Mouse (Mus musculus) monocyte, adult 2 months (primary cell): ENCODE data around the gene Naip2.
A peak's percentile ranks its signal among the peaks of the same experiment; 100 is the strongest.
"Not testable (repeated sequence)": the region's sequence is repeated elsewhere in the genome, so short reads cannot be mapped to it uniquely, and the experiment has no call there.

ENCODE experiments used
- DNase-seq, 2 experiments: peaks; one replicate each; pipeline ENCODE4 v3.0.0; 2022; ENCODE audit warnings: low spot score in 2 of 2, low read depth in 1 of 2

The Naip2 gene

GRCm38 (mm10) chr13:100201659-100202333, at the start of gene Naip2:
Naip2 (minus strand) TSS chr13:100202092.
- DNase-seq: peak in 1 of 2 experiments; percentile 28

GRCm38 (mm10) chr13:100246896-100247519, 45.1 kb upstream of the Naip2 start:
- peak; percentile 9 to 10 for DNase-seq

GRCm38 (mm10) chr13:100246223-100246622, 44.3 kb upstream of the Naip2 start, which contains the start of gene Naip5:
Naip5 (minus strand) TSS chr13:100246323.
- not testable (repeated sequence) for DNase-seq

GRCm38 (mm10) chr13:100243702-100244101, 41.8 kb upstream of the Naip2 start:
- no peak for DNase-seq

- DNase-seq: not testable (repeated sequence)
Observed at GRCm38 (mm10) chr13:100213683-100214082, 11.8 kb upstream of the Naip2 start.

- peak; percentile 8 to 19 for DNase-seq
Observed at GRCm38 (mm10) chr13:100210540-100210939, 8.6 kb upstream of the Naip2 start.

- no peak for DNase-seq
Observed at GRCm38 (mm10) chr13:100203319-100203718, 1.4 kb upstream of the Naip2 start.

GRCm38 (mm10) chr13:100200778-100201177, 1.1 kb downstream of the Naip2 start:
- DNase-seq: no peak

GRCm38 (mm10) chr13:100195421-100195820, 6.5 kb downstream of the Naip2 start:
- DNase-seq: no peak

GRCm38 (mm10) chr13:100183111-100183510, 18.8 kb downstream of the Naip2 start:
- peak; percentile 48 to 52 for DNase-seq

GRCm38 (mm10) chr13:100174360-100174759, 27.5 kb downstream of the Naip2 start:
- not testable (repeated sequence) for DNase-seq

GRCm38 (mm10) chr13:100166378-100166777, 35.5 kb downstream of the Naip2 start:
- DNase-seq: not testable (repeated sequence)

- not testable (repeated sequence) for DNase-seq
Observed at GRCm38 (mm10) chr13:100162467-100162866, 39.4 kb downstream of the Naip2 start.

GRCm38 (mm10) chr13:100161171-100161870, 40.6 kb downstream of the Naip2 start:
- DNase-seq: not testable (repeated sequence)

- DNase-seq: no peak
Observed at GRCm38 (mm10) chr13:100156624-100157023, 45.3 kb downstream of the Naip2 start.

- peak; percentile 45 to 62 for DNase-seq
Observed at GRCm38 (mm10) chr13:100152659-100153058, 49.2 kb downstream of the Naip2 start.

GRCm38 (mm10) chr13:100141646-100142314, 60.1 kb downstream of the Naip2 start:
- no peak for DNase-seq

GRCm38 (mm10) chr13:100125258-100125643, 76.6 kb downstream of the Naip2 start:
- no peak for DNase-seq

GRCm38 (mm10) chr13:100124423-100125257, 77.3 kb downstream of the Naip2 start, which contains the start of gene Smn1:
Smn1 (plus strand) TSS chr13:100124852.
- peak; percentile 58 to 68 for DNase-seq

GRCm38 (mm10) chr13:100123970-100124369, 77.9 kb downstream of the Naip2 start:
- DNase-seq: no peak
